Mouse (Mus musculus): ENCODE data around the gene Prpsap1.

- TF ChIP-seq POLR2A (IDR thresholded peaks at IDR 0.05; ENCODE audit: low read depth, low read length): no peak
- no peak for TF ChIP-seq CTCF (IDR thresholded peaks at IDR 0.05; ENCODE audit: extremely low read depth, insufficient read length, insufficient replicate concordance, low read depth, low read length)
Measured at GRCm38 (mm10) chr11:116541183-116541582, 47.2 kb upstream of the Prpsap1 start.

All from small intestine, adult 2 months (tissue).